ENCODE assay signal across 8 mouse cellular contexts in the genomic region with DNA sequence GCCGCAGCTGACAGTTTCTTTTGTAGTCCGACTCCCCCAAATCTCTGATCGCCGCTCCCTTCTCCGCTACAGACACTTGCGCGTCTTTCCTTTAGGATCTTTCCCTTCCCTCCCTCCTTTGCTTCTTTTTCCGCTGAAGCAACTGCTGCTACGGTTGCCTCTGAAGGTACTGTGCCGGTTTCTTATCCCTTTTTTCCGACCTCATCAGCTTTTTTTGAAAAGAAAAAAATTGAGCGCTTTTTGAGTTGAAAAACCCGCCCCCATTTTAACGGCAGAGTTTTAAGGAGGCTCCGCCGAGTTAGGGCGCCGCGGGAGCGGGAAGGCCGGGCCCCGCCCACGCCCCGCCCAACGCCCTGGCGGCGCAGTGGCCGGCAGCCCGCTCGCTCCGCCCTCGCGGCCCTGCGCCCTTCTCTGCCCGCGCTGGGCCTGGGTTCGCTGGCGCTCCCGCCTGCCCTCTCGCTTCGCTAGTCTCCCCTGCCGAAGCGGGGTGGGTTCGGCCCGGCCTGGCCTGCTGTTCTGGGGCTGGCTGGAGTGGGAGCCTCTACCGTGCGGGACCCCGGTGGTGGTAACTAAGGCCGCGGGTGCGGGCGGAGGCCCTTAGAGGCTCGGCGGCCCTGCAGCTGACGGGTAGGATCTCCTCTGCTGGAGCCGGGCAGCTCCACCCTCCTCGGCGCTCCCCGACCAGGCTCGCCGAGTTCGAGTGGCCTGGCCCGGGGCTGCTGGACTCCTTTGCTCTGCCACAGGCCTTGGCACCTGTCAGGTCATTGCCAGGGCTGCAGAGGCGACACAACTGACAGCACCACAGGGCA. TPM values are rescaled to one million over a fixed set of nuclear protein-coding genes. Genes with fewer than 3 reads are reported as not detected.
DNase-seq lines count a peak whose midpoint lies in the region; ATAC-seq and TF ChIP-seq lines count a peak whose summit lies in the region.

A gene (minus strand): TSS at position 729 of the 809 bp plus-strand sequence.

- H3ac ChIP-seq in C2C12 (ENCODE audit: control insufficient read depth, insufficient read length, low read depth) = peak within 1 kb of the TSS; percentile 94

- no peak for TF ChIP-seq CTCF in C2C12 (IDR thresholded peaks at IDR 0.05; ENCODE audit: control insufficient read depth, insufficient read depth, insufficient read length)
- TF ChIP-seq CTCF in kidney, postnatal 0 days (IDR thresholded peaks at IDR 0.05; ENCODE audit: low read depth) = peak; percentile 15; the same call in 1 of the 2 replicates

- peaks cover 4% of the 10 kb centered on the region for H3K36me3 ChIP-seq in C2C12 (ENCODE audit: control insufficient read depth, insufficient read depth)
- H3K36me3 ChIP-seq in heart, embryonic 12.5 days = no peaks in the 10 kb centered on the region
- H3K36me3 ChIP-seq in kidney, postnatal 0 days (ENCODE audit: insufficient read depth, low read length) = no peaks in the 10 kb centered on the region
- no peaks in the 10 kb centered on the region for H3K36me3 ChIP-seq in liver, embryonic 13.5 days
- no peaks in the 10 kb centered on the region for H3K36me3 ChIP-seq in stomach, embryonic 14.5 days (ENCODE audit: control insufficient read depth, insufficient read depth, low read length)

- WGBS in heart, embryonic 12.5 days = under 1% methylated on average over 64 of the region's 64 CpGs
- 0% methylated on average over 64 of the region's 64 CpGs for WGBS in kidney, postnatal 0 days
- WGBS in liver, embryonic 13.5 days (ENCODE audit: insufficient replicate concordance) = under 1% methylated on average over 64 of the region's 64 CpGs
- WGBS in stomach, embryonic 14.5 days = under 1% methylated on average over 57 of the region's 64 CpGs

- H3K27me3 ChIP-seq in C2C12 (ENCODE audit: control insufficient read depth, insufficient read depth, insufficient read length) = no peaks in the 10 kb centered on the region
- peaks cover 14% of the 10 kb centered on the region for H3K27me3 ChIP-seq in heart, embryonic 12.5 days (replicated peaks)
- H3K27me3 ChIP-seq in kidney, postnatal 0 days (ENCODE audit: insufficient read depth, low read length) = peaks cover 12% of the 10 kb centered on the region
- peaks cover 22% of the 10 kb centered on the region for H3K27me3 ChIP-seq in liver, embryonic 13.5 days
- H3K27me3 ChIP-seq in stomach, embryonic 14.5 days (ENCODE audit: control insufficient read depth, insufficient read depth, low read length) = peaks cover 16% of the 10 kb centered on the region

- peak within 1 kb of the TSS; percentile 79 for H3K4me3 ChIP-seq in C2C12 (ENCODE audit: insufficient read depth, poor library complexity, severe bottlenecking)
- peak within 1 kb of the TSS; percentile 72 for H3K4me3 ChIP-seq in heart, embryonic 12.5 days
- peak within 1 kb of the TSS; percentile 79 for H3K4me3 ChIP-seq in kidney, postnatal 0 days (replicated peaks; ENCODE audit: low read depth, low read length)
- peak within 1 kb of the TSS; percentile 98 for H3K4me3 ChIP-seq in liver, embryonic 13.5 days (replicated peaks)
- H3K4me3 ChIP-seq in stomach, embryonic 14.5 days (ENCODE audit: low read depth, low read length) = peak within 1 kb of the TSS; percentile 69

- peak within 1 kb of the TSS; percentile 94 for H3K9ac ChIP-seq in heart, embryonic 12.5 days
- peak within 1 kb of the TSS; percentile 96 for H3K9ac ChIP-seq in kidney, postnatal 0 days (ENCODE audit: low read depth, low read length)
- peak within 1 kb of the TSS; percentile 98 for H3K9ac ChIP-seq in liver, embryonic 13.5 days
- peak within 1 kb of the TSS; percentile 60 for H3K9ac ChIP-seq in stomach, embryonic 14.5 days (replicated peaks; ENCODE audit: low read depth, low read length)

- no peaks in the 10 kb centered on the region for H3K9me3 ChIP-seq in heart, embryonic 12.5 days (replicated peaks)
- no peaks in the 10 kb centered on the region for H3K9me3 ChIP-seq in kidney, postnatal 0 days (replicated peaks; ENCODE audit: low read length)
- no peaks in the 10 kb centered on the region for H3K9me3 ChIP-seq in liver, embryonic 13.5 days (replicated peaks)
- no peaks in the 10 kb centered on the region for H3K9me3 ChIP-seq in stomach, embryonic 14.5 days (ENCODE audit: control insufficient read depth, low read depth, low read length)

- H3K27ac ChIP-seq in heart, embryonic 12.5 days (ENCODE audit: poor library complexity, severe bottlenecking) = peak within 1 kb of the TSS; percentile 95
- H3K27ac ChIP-seq in kidney, postnatal 0 days = peak within 1 kb of the TSS; percentile 98
- H3K27ac ChIP-seq in liver, embryonic 13.5 days = peak within 1 kb of the TSS; percentile 95
- H3K27ac ChIP-seq in stomach, embryonic 14.5 days (ENCODE audit: low read length) = peak within 1 kb of the TSS; percentile 85

- peaks cover 33% of the 10 kb centered on the region for H3K79me3 ChIP-seq in C2C12 (ENCODE audit: low read depth)

- DNase-seq in brain, adult 2 months (ENCODE audit: low read depth, low spot score) = peak; percentile 90
- DNase-seq in kidney, postnatal 0 days (ENCODE audit: low spot score) = peak; percentile 93
- peak; percentile 87 for DNase-seq in liver, embryonic 13.5 days
- DNase-seq in natural killer cell, adult 2 months (ENCODE audit: low spot score in 2 of 2) = peak; percentile 80 to 81

- ATAC-seq in erythroblast, adult 5-6 weeks (replicated peaks; ENCODE audit: low FRiP score, poor library complexity, severe bottlenecking) = peak; percentile 82
- peak; percentile 97 for ATAC-seq in heart, embryonic 12.5 days (ENCODE audit: insufficient number of reproducible peaks, low FRiP score)
- ATAC-seq in kidney, postnatal 0 days (replicated peaks; ENCODE audit: low FRiP score, low read depth) = peak; percentile 96
- peak; percentile 94 for ATAC-seq in liver, embryonic 13.5 days (ENCODE audit: low read depth)
- ATAC-seq in stomach, embryonic 14.5 days (ENCODE audit: insufficient number of reproducible peaks, insufficient read depth, low FRiP score, low read depth) = peak; percentile 98

- peaks cover 42% of the 10 kb centered on the region for H3K79me2 ChIP-seq in C2C12 (ENCODE audit: control insufficient read depth, insufficient read depth)

- H3K4me1 ChIP-seq in heart, embryonic 12.5 days (replicated peaks) = peaks cover 7% of the 10 kb centered on the region; the same call in 1 of the 2 replicates
- no peaks in the 10 kb centered on the region for H3K4me1 ChIP-seq in kidney, postnatal 0 days (replicated peaks; ENCODE audit: insufficient read depth, low read length)
- peaks cover 24% of the 10 kb centered on the region for H3K4me1 ChIP-seq in liver, embryonic 13.5 days (replicated peaks)
- H3K4me1 ChIP-seq in stomach, embryonic 14.5 days (ENCODE audit: control insufficient read depth, insufficient read depth, low read length) = no peaks in the 10 kb centered on the region

- H3K4me2 ChIP-seq in heart, embryonic 12.5 days = peak within 1 kb of the TSS; percentile 96
- H3K4me2 ChIP-seq in kidney, postnatal 0 days (ENCODE audit: low read length) = peak within 1 kb of the TSS; percentile 100
- H3K4me2 ChIP-seq in liver, embryonic 13.5 days = peak within 1 kb of the TSS; percentile 94
- H3K4me2 ChIP-seq in stomach, embryonic 14.5 days (replicated peaks; ENCODE audit: low read depth, low read length) = peak within 1 kb of the TSS; percentile 98

TF ChIP-seq in C2C12, 6 proteins besides CTCF, POLR2A, EP300 and RAD21:
- TF ChIP-seq CEBPB (IDR thresholded peaks at IDR 0.05; ENCODE audit: low read depth) (no peak), MYOG (IDR thresholded peaks at IDR 0.05; ENCODE audit: control insufficient read depth, extremely low read depth, insufficient read length) (no peak), USF1 (IDR thresholded peaks at IDR 0.05; ENCODE audit: low read depth) (no peak), FOSL1 (IDR thresholded peaks at IDR 0.05; ENCODE audit: insufficient read depth, low read length, poor library complexity, severe bottlenecking) (no peak)
TF ChIP-seq in C2C12: peak in this region for 0.

RNA-seq across cellular contexts. Expression of the gene that starts here (rescaled TPM):
- polyA plus RNA-seq in C2C12 (2012; fragmentation: generic; extraction: Trizol) = 21.6 TPM
- total RNA-seq in erythroblast, adult 5-6 weeks (2015; ENCODE audit: low replicate concordance) = 25.0 and 37.2 TPM in 2 replicates
- 30.1 and 31.7 TPM in 2 replicates for total RNA-seq in erythroblast, adult 5-6 weeks (2017; ENCODE audit: low replicate concordance)
- 11.6 and 13.2 TPM in 2 replicates for polyA plus RNA-seq in heart, embryonic 12.5 days (2016; fragmentation: Nextera tagmentation; extraction: Ambion mirVana)
- polyA plus RNA-seq in kidney, postnatal 0 days (2015; fragmentation: Nextera tagmentation; extraction: Ambion mirVana) = 5.9 and 7.2 TPM in 2 replicates
- polyA plus RNA-seq in liver, embryonic 13.5 days (2015; fragmentation: Nextera tagmentation; extraction: Ambion mirVana) = 13.2 and 16.2 TPM in 2 replicates
- polyA plus RNA-seq in stomach, embryonic 14.5 days (2014; fragmentation: Nextera tagmentation; extraction: Ambion mirVana) = 7.0 and 8.1 TPM in 2 replicates

Comparison
In these comparisons a context has a peak if more than half of its experiments do, and no peak if none do; other contexts are left out.
1. Peak in every context shown above with its lines: DNase-seq, ATAC-seq, H3K4me3 ChIP-seq and H3K27ac ChIP-seq.